Mouse (Mus musculus) cerebellum, adult 18-20 months (tissue): ENCODE measurements at regions not wholly inside any gene's neighbourhood (a gene's known extent, or its start where the extent isn't known, plus 50 kb on each side); places are given as distances from the start of the nearest gene placed in this dataset.
"Not testable (repeated sequence)": the region's sequence is repeated elsewhere in the genome, so short reads cannot be mapped to it uniquely, and the experiment has no call there.

Source experiments
- DNase-seq, 2 experiments: peaks; one replicate each; pipeline ENCODE4 v3.0.0; 2021

GRCm38 (mm10) chr13:97333801-97334534 is 93.1 kb downstream of the Enc1 start:
- DNase-seq: no peak

- DNase-seq: no peak
These were observed 90.2 kb downstream of the Enc1 start for GRCm38 (mm10) chr13:97331072-97331471.

GRCm38 (mm10) chr13:97321307-97321706 is 80.4 kb downstream of the Enc1 start:
- DNase-seq: not testable (repeated sequence)

- no peak for DNase-seq
These were observed 79.9 kb downstream of the Enc1 start for GRCm38 (mm10) chr13:97320756-97321155.

GRCm38 (mm10) chr13:97320298-97320697 is 79.4 kb downstream of the Enc1 start:
- no peak for DNase-seq

GRCm38 (mm10) chr13:97317633-97318032 is 76.7 kb downstream of the Enc1 start:
- DNase-seq: no peak

- DNase-seq: no peak
These were observed 71.8 kb downstream of the Enc1 start for GRCm38 (mm10) chr13:97312420-97313370.

- no peak for DNase-seq
These were observed 70.4 kb downstream of the Enc1 start for GRCm38 (mm10) chr13:97311340-97311739.

GRCm38 (mm10) chr13:97310855-97311189 is 69.9 kb downstream of the Enc1 start:
- DNase-seq: no peak

GRCm38 (mm10) chr13:97310186-97310854 is 69.4 kb downstream of the Enc1 start:
- no peak for DNase-seq

- no peak for DNase-seq
These were observed 68.5 kb downstream of the Enc1 start for GRCm38 (mm10) chr13:97309411-97309810.

GRCm38 (mm10) chr13:97308431-97308830 is 67.5 kb downstream of the Enc1 start:
- DNase-seq: no peak
